Mouse (Mus musculus) cerebral cortex, adult 2 months (tissue): ENCODE data around the gene Man1b1.

ENCODE experiments used
- WGBS: fragments of 180-500 bp; shearing (Covaris S2); methylation state at CpG from one replicate; pipeline ENCODE4 v1.1.7; 2018; 5-methylcytosine and 5-hydroxymethylcytosine counted together

Man1b1 gene

GRCm38 (mm10) chr2:25332286-25333160, at the start of gene Man1b1:
Man1b1 (plus strand) TSS chr2:25332338.
- WGBS: under 1% methylated on average over 78 of the region's 78 CpGs

- WGBS: 55% methylated on average over 2 of the region's 2 CpGs
Measured at GRCm38 (mm10) chr2:25285551-25285950, 46.6 kb upstream of the Man1b1 start.

- 70% methylated on average over 1 of the region's 1 CpGs for WGBS
Measured at GRCm38 (mm10) chr2:25286314-25286713, 45.8 kb upstream of the Man1b1 start.

GRCm38 (mm10) chr2:25286837-25287636, 45.1 kb upstream of the Man1b1 start:
- WGBS: 26% methylated on average over 7 of the region's 7 CpGs

DNA sequence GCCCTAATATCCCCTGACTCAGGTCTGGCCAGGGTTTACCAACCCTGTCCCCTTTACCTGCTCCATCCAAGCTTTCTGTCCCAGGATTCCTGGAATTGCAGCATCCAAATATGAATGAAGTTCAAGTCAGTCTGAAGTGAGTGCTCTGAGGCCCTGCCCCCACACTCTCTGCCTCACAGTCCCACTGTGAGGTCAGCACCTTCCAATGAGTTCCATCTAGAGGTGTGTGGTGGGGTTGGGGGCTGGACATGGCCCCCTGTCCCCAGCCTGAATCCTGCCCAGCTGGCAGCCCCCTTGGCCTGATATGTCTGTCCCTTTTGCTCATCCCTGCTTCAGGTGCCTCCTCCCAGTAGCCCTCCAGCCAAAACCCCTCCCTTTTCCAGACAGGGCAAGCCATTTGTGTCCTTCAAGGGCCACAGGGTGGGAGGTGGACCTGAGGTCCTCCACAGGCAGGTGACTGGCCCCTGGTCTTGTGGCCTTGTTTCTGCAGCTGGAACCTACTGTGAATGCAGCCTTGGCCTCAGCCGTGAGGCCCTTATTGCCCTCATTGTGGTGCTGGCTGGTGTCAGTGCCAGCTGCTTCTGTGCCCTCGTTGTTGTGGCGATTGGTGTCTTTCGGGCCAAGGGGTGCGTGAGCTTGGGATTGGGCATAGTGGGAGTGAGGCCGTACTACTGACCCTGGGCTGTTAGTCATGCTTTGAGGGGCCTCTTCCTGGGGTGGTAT, 44.0 kb upstream of the Man1b1 start, which contains the start of gene Tmem210:
Gene Tmem210 (plus strand): TSS at position 219 of the 723 bp plus-strand sequence.
- 38% methylated on average over 6 of the region's 6 CpGs for WGBS

GRCm38 (mm10) chr2:25288734-25289345, 43.3 kb upstream of the Man1b1 start:
- WGBS: 69% methylated on average over 7 of the region's 7 CpGs

DNA sequence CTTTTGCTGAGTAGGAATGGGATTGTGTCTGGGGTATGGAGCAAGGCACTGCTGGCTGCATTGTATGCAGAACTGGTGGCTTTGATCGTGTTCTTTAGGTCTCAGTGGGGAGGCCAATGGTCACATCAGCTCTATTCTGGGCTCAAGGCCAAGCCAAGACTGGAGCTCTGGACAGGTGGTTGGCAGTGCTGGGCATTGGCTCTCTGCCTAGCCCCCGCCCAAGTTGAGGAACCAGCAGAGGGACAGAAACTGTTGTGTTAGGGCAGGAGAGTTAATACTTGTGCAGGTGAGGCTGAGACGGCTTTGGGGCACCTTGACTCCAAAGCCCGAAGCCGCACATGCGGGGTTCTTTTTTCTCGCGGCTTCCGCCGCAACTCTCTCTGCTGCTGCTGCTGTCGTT, 42.5 kb upstream of the Man1b1 start, which contains the start of gene Lrrc26:
Gene Lrrc26 (plus strand): TSS at position 265 of the 400 bp plus-strand sequence.
- WGBS: 5% methylated on average over 11 of the region's 11 CpGs

DNA sequence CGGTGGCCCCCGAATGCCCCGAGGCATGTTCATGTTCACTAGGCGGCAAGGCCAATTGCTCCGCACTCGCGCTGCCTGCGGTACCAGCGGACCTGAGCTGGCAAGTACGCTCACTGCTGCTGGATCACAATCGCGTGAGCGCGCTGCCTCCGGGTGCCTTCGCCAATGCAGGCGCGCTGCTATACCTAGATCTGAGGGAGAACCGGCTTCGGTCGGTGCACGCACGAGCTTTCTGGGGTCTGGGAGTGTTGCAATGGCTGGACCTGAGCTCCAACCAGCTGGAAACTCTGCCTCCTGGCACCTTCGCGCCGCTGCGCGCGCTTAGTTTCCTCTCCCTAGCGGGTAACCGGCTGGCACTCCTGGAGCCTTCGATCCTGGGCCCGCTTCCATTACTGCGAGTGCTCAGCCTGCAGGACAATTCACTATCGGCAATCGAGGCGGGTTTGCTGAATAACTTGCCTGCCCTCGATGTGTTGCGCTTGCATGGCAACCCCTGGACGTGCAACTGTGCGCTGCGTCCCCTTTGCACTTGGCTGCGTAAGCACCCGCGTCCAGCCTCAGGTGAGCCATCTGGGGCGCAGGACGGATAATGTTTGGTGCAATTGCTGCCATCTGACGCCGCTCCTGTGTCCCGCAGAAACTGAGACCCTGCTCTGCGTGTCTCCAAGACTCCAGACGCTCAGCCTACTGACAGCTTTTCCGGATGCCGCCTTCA, 41.9 kb upstream of the Man1b1 start:
- 1% methylated on average over 54 of the region's 54 CpGs for WGBS

DNA sequence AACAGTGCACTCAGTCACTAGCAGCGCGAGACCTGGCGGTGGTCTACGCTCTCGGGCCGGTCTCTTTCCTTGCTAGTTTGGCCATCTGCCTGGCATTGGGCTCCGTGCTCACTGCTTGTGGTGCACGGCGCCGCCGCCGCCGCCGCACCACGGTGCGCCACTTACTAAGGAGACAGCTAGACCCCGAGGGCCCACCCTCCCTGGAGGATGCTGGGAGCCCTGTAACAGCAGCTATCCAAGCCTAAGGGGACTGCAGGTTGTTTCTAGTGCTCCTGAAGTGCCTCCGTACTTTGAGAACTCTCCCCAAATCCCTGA, 41.4 kb upstream of the Man1b1 start:
- WGBS: under 1% methylated on average over 18 of the region's 18 CpGs

- 23% methylated on average over 32 of the region's 32 CpGs for WGBS
Measured at GRCm38 (mm10) chr2:25291184-25292053, 40.7 kb upstream of the Man1b1 start.

DNA sequence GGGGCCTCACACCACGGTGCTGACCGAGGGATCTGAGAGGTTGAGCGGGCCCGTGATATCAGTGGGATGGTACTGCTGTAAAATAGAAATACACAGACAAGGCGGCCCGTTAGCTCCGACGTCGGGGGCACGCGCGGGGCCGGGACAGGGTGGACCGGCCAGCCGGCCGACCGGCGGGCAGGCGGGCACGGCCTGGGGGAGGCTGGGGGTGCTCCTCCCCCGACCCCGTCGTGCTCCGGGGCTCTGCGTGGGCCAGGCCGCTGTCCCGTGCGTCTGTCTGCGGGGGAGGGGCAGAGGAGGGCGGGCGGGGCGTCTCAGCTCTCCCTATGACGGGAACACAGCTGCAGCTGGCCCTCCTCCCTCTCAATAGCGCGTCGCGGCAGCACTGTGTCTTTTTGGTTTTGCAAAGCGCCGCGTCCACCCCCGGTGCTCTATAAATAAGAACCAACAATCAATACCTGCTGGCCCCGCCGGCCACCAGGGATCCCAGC, 40.0 kb upstream of the Man1b1 start:
- 3% methylated on average over 43 of the region's 43 CpGs for WGBS

GRCm38 (mm10) chr2:25292856-25293255, 39.3 kb upstream of the Man1b1 start:
- 0% methylated on average over 1 of the region's 1 CpGs for WGBS

- WGBS: 69% methylated on average over 9 of the region's 9 CpGs
Measured at GRCm38 (mm10) chr2:25293706-25294105, 38.4 kb upstream of the Man1b1 start.

DNA sequence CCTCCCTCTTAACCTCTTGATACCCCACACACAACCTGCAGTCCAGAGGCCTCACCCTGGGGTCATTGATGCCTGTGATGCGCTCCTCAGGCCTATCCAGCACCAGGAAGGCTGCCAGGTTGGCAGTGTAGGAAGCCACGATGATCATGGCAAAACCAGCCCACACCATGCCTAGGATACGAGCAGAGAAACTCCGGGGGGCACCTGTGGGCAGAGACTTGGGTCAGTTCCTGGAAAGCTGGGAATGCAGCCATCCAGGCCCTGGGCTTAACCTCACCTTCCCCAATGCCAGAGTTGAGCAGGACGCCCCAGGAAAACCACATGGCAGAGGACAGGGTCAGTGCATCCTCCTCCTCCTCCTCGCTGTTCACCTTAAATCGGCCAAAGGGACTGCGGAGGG, 35.0 kb upstream of the Man1b1 start:
- WGBS: 67% methylated on average over 8 of the region's 8 CpGs

DNA sequence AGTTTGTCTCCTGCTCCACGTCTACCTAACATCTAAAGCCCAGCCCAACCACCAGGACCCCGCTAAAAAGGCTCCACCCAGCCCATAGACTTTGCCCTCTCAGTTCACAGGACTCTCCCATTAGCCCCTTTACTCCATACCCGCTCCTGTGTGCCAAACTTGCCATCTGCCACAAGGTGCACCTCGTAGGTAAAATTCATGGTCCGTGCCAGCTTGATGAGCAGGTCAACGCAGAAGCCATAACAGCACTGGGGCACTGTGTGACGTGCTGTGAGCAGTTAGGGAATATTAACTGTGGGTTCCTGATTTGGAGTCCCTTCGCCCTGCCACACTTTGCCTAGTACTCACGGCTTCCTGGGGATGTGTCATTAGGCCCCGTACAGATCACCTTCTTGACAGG, 34.1 kb upstream of the Man1b1 start:
- 81% methylated on average over 10 of the region's 10 CpGs for WGBS

GRCm38 (mm10) chr2:25303452-25303851, 28.7 kb upstream of the Man1b1 start:
- 63% methylated on average over 3 of the region's 3 CpGs for WGBS

- WGBS: 42% methylated on average over 7 of the region's 7 CpGs
Measured at GRCm38 (mm10) chr2:25303931-25304656, 28.0 kb upstream of the Man1b1 start.

GRCm38 (mm10) chr2:25304657-25305541, 27.2 kb upstream of the Man1b1 start:
- 5% methylated on average over 45 of the region's 45 CpGs for WGBS
